Mouse (Mus musculus) left cerebral cortex, adult 18-20 months (tissue): Measurements from ENCODE around the gene Slc45a2. TPM values are rescaled to one million over a fixed set of nuclear protein-coding genes. Genes with fewer than 3 reads are reported as not detected.
A peak's percentile ranks its signal among the peaks of the same experiment; 100 is the strongest.
"Not testable (repeated sequence)": the region's sequence is repeated elsewhere in the genome, so short reads cannot be mapped to it uniquely, and the experiment has no call there.

ENCODE experiments used
- DNase-seq, 2 experiments: peaks; one replicate each; pipeline ENCODE4 v3.0.0; 2021 to 2022; ENCODE audit warnings: low spot score in 2 of 2, mixed read lengths in 1 of 2
- long read RNA-seq, 2 experiments: library from polyadenylated mRNA; stranded (forward); transcript quantifications; one replicate each; pipeline ENCODE4 v2.0.0; 2021
- total RNA-seq, 2 experiments: library from RNA; stranded (reverse); gene quantifications; 2 replicates each; pipeline ENCODE4 v1.2.3; 2021

The Slc45a2 gene
- total RNA-seq: under 1 TPM in 1 of 2 experiments, not detected in 1; 0.12 TPM
- long read RNA-seq, experiment 1: 0 reads
- long read RNA-seq, experiment 2: 0 reads

DNA sequence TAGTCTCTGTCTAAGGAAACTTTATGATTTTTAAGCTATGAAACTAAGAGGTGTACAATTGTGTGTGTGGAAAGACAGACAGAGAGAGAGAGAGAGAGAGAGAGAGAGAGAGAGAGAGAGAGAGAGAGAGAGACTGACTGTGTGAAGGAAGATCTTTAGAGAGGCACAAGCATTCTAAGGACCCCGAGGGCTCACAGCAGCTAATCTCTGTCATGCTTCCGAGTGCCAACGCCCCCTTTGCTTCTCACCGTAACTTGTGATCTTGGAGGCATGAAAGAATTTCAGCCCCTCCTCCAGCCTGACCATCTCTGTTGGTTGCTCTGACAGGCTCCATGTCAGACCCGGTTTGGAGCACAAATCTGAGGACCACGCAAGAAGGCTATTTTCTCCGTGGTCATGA is at the start of gene Slc45a2:
Gene Slc45a2 (plus strand): TSS at position 301 of the 400 bp plus-strand sequence.
- no peak for DNase-seq

DNA sequence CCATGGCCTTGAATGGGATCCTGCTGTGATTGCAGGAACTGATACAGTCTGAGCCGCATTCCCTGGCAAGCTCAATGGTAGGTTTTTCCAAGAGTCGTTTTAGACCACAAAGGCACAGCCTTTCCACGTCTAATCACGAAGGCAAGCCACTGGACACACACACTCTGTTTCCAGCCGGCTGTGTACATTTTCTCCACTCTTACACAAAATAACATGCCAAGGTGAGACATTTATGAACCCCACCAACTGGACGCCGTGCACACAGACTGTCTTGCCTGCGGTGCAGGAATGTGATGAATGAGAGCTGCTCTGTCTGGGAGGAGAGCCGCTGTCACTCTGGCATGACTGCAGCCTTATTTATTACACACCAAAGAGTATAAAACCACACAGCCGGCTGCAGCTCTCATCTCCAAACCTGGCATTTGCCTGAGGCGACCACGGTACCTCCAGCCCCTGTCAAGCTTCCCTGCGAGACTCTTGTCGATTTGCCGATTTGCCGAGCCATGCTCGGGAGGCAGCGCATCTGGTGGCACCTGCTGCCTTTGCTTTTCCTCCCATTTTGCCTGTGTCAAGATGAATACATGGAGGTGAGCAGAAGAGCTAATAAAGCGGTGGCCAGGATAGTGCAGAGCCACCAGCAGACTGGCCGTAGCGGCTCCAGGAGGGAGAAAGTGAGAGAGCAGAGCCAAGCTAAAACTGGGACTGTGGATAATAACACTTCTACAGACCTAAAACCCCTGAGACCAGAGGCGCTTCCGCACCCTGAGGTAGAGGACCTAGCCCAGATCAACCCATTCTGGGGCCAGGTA is 48.4 kb upstream of the Slc45a2 start, which contains the start of gene C1qtnf3:
Gene C1qtnf3 (plus strand): TSS at position 382 of the 809 bp plus-strand sequence.
- DNase-seq: no peak

DNA sequence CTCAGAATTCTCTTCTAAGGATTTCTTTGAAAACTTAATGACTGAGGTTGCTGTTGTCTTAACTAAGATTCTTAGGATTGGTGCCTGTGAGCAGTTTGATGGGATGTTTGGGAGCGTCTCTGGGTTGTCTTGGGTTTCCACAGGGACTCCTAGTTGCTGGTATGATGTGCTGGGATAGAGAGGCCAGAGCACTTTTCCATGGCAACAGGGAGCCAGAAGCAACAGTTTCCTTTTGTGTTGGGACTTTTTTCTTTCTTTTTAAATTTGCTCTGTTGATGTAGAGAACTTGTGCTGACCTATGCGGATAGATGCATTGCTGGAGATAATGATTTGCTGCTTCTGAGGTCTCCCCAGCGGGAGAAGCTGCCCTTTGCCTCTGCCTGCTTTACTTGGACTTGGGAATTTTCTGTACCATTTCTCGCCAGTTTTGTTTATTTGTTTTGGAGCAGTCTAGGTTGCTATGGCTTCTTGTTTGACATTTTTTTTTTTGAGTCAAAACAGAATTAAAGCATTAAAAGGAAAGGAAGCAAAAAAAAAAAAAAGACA is 47.7 kb upstream of the Slc45a2 start:
- DNase-seq: no peak

DNA sequence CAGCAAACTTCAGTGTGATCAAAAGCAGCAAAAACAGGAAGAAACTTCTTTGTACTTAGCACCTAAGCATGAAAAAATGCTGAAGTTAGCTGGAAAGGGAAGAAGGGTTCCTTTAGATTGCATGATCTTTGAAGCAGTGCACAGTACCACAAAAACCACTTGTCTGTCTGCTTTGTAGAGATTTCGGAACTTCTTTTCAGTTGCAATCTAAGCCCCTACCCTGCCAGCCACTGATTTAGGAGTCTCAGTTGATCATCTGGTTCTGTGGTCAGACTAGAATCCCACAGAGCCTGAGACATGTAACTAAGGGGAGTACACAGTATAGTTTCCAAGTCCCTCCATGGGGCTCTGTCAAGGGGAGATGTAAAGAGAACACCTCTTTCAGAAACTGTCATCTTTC is 47.1 kb upstream of the Slc45a2 start:
- no peak for DNase-seq

DNA sequence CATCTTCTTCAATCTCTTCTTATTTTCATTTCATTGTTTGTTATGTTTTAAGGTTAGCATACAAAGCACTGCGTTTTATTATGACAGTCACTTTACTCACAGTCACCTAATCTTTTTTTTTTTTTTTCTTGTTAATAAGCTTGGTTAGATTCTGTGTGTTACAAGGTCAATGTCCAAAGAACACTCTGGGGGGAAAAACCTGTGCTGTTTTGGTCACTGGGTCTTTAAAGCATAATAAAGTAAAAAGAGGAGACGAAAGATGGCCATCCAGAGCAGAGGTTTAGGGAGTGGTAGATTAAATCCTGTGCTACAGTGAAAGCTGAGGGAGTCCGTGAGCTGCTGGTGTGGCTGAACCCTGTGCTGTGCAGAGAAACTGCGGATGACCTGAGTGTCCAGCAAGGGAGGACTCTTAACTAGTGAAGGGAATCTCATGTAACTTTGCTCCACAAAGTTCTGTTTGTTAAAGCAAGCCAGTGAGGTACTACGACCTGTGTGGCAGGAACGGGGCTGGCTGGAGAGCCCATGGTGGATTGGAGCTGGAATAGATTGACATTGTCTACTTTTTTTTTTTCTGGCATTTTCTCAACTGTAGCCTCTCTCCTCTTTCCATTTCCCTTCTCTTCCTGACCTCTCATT is 46.0 kb upstream of the Slc45a2 start:
- DNase-seq: no peak

DNA sequence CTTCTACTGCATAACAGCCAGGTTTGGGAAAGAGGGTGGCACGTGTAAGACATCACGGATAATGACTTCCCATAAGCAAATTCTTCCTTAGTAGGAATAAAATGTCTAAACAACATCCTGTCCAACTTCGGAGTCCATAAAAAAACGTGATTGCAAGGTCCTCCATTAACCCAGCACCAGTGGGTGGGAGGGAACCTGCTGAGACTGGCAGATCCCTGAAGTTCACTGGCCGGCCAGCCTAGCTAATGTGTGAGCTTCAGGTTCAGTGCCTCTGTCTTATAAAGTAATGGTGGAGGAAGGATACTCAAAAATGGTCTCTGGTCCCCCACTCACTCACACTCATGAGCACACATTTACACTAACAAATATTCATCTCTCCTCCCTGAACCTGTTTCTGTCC is 45.4 kb upstream of the Slc45a2 start:
- DNase-seq: no peak

DNA sequence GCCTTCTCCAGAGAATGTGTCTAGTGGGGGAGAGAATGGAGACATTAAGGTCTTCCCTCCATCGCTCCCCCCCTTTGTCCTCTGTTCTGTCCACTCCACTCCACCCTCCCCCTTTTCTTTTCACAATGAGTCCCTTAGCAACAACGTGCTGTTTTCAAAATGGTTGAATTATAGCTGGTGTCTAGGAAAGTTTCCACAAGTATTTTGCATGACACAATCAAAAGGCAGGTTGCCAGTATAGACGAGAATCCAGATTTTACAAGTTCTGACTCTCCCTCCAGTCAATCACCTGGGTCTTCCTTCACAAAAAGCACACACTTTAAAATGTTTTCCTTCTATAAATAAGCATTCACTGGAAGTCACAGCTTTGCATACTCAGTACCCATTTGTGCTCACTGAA is 43.8 kb upstream of the Slc45a2 start:
- no peak for DNase-seq

DNA sequence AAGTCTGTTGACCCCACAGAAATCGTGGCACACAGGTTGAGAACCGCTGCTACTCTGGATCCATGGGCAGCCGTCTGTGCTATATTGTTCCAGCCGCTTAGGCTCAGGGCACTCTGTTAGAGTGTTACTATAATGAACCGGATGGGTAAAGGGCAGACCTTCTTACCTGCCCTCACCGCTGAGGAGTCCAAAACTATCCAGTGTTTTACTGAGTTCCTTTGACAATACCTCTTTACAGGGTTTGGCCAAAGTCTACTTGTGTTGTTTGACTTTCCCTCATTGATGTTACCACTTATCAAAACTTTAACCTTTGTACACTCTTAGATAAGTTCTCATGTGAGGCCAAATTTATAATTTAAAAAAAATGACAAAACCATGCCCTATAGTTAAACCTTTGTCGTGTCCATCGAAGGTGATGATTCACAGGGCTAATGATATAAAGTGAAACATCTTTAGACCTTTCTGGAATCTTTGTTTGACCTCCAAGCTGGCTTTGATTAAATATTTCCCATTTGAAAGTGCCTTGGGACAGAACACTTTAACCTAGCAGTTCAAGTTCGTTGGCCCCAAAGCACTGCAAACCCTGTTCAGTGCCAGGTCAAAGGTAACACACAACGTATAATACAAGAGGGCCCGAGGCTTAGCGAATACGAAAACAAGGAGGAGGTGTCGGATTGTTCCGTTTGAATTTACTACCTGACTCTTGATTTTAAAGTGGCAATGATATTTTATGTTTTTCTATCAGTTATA is 41.1 kb upstream of the Slc45a2 start:
- DNase-seq: no peak

DNA sequence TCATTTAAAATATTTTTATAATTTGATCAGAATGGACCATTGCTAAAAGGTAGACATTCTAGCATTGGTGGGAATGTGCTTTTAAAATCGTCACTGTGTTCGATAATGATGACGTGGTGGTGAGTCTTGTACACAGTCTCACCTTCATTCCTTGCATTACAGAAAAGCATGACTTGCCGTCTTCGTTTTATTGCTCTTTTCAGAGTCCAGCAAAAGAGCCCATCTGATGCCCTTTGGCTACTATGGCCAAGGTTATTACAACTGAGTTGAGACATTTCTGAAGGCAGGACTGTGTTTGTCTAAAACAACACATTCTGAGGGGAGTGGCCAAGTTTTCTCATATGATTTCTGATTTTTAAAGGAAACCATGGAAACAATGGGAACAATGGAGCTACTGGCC is 40.3 kb upstream of the Slc45a2 start:
- no peak for DNase-seq

DNA sequence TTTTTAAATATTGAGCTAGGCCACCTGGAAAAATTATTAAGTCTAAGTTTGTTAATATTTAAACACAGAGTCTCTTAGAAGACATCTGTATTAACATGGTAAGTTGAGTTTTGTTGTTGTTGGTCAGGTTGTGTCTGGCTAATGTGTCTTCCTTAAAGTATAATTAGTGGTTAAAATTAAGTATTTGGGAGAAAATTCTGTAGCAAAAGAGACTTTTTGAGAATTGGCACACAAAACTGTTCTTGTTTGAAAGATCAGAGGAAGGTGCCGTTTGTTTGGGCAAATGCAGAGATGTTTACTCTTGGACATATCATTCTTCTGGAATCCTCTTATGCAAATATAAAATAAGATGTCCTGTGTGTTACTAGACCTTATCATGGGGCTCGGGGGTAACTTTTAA is 37.9 kb upstream of the Slc45a2 start:
- DNase-seq: no peak

DNA sequence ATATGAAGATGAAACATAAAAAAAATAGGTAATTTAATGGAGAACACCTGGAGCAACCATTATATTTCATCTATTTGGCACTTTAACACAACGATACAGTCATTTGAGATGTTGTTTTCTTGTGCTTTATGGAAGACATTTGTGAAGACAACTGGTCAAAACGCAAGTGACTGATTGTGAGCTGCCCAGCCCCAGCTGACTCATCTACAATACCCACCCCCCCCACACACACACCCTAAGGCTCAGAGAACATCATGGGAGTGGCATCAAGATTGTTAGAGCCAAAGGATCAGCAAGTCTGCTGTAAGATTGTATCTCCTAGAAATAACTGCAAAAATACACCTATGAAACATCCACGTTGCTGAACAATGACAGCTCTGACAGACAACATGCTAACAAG is 31.1 kb upstream of the Slc45a2 start:
- DNase-seq: no peak

DNA sequence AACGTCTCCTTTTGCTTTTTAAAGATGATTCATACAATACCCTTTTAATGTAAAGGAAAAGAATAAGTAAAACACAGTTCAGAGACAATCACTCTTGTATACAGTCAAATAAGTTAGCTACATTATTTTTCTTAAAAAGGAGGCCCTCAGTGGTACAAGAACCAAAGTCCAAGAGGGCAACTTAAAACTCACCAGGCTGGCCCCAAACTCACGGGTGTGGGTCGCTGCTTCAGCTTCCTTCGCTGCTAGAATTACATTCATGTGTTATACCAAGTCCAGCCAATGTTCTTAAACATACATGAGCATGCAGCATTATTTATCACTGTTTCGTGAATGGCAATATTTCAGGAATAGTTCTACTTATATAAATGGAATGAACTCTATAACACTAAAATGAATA is 29.7 kb upstream of the Slc45a2 start:
- no peak for DNase-seq

DNA sequence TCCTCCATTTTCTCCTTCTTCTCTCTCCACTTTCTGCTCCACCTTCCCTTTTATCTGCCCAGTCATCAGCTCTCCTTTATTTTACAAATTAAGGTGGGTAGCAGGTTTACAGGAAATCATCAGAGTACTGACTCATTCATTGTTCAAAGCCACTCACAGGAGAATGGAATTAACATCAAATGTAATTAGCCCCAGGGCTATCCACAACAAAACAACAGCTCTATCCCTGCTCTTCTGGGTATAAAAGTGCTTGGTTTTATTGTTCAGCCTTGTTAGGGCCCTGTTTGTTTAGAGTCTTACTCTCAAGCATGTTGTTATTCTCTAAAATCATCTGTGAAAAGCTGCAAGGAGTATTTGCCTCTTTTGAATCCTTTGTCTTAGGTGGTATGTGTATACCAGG is 23.4 kb upstream of the Slc45a2 start:
- no peak for DNase-seq

DNA sequence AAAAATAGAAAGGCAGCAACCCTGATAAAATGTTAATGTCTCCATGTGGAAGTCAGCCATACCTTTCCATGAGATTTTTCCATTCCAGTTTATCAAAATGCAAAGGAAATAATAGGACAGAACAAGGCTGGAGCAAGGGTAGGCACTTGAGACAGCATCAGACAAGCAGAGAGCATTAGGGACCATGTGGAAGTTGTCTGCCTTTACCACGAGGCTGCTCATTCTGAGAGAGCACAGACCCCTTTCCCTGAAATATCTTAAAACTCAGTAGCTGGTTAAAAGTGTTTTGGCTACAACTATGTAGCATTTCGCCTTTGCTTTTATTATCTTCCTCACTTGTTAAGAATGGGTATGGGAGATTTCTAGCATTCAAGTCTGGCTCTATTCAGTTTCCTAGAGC is 19.8 kb upstream of the Slc45a2 start:
- no peak for DNase-seq

DNA sequence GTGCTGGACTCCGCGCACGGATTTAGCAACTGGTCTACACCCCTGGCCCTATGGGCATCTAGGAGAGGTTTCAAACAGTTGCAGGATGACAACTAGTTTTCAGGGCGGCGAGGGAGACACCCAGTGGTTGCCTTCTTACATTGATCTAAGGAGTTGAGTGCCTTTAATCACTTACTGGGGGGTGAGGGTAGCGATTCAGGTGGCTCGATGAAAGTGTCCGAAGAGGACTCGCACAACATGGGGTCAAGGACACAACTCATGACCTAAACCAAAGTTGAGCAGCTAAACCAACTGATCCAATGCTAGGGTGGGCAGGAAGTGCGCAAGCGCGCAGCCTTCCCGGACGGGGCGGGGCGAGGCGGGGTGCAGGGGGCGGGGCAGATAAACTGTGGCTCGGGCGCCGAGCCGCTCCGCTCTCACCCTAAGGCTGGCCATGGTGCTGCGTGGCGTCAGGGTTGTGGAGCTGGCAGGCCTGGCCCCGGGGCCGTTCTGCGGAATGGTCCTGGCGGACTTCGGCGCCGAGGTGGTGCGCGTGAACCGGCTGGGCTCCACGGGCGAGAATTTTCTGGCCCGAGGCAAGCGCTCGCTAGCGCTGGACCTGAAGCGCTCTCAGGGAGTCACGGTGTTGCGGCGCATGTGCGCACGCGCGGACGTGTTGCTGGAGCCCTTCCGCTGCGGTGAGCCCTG is 19.0 kb upstream of the Slc45a2 start, which contains the start of gene Amacr:
Gene Amacr (plus strand): TSS at position 380 of the 687 bp plus-strand sequence.
- peak; percentile 85 to 92 for DNase-seq

DNA sequence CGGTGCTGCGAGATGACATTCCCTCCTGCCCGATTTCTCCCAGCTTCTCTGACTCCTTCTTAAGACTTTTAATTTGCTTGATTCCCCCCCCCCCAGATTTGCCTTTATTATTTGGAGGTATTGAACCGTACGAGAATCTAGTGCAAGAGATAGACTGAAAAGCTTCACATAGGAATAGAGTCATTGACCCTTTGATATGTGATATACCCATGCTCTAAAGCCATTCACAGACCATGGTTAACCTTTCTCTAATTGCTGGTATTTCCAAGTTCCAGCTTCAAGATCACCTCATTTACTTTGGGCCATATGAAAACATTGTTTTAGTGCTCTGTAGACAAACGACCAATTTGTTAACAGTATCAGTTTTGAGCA is 18.5 kb upstream of the Slc45a2 start:
- DNase-seq: no peak

DNA sequence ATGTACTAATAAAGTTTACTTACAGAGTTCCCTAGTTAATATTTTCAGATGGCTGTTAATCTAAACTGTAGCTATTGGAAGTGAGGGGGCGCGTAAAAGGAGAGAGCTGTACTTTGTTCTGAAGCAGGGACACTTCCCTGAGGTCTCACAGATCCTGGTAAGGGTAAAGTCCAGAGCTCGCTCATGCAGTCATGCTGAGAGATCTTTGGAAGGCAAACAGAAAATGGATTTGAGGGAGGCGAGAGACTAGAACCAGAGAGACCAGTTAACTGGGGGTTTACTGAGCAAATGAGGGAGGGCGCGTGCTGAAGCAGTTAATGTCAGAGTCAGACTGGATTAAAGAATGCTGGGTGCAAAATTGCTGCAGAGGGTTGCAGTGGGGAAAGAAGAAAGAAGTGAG is 14.8 kb upstream of the Slc45a2 start:
- DNase-seq: no peak

DNA sequence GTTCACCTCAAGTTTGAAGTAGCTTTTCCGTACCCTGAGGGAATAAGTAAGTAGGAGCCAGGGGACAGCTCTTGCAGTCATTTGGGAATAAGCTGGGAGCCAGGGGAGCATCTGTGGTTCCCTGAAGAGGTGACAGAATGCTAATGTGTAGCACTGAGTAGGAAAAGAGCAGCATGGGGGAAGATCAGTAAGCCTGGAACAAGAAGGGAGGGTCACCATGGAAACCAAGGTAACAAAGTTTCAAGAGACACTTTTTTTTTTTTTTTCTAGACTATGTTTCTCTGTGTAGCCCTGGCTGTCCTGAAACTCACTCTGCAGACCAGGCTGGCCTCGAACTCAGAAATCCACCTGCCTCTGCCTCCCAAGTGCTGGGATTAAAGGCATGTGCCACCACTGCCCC is 14.0 kb upstream of the Slc45a2 start:
- DNase-seq: not testable (repeated sequence)

DNA sequence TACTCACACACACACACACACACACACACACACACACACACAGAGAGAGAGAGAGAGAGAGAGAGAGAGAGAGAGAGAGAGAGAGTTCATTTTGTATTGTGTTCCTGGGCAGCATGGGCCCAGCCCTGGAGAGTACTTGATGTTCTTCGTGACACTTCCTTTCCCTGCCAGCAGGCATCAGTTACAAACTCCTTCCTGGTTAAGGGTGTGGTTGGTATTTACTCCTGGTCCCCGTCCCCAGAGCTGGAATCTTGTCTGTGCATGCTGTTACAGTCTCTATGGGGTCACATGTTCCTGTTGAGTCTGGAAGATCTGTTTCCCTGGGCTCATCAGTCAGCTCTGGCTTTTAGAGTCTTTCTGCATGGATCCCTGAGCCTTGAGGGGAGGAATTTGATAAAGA is 10.1 kb upstream of the Slc45a2 start:
- DNase-seq: no peak

DNA sequence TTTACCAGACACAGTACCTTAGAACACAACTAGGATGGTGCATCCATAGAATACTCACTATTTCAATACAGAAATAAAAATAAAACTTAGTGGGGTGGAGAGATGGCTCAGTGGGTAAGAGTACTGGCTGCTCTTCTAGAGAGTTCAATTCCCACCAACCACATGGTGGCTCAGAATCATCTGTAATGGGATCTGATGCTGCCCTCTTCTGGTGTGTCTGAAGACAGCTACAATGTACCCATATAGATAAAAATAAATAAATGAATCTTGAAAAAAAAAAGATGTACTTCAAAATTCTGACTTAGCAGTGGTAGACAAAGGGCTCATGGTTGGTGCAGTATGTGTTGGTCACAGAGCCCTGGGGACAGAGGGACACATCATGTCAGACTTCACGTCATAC is 9.0 kb upstream of the Slc45a2 start:
- DNase-seq: no peak

DNA sequence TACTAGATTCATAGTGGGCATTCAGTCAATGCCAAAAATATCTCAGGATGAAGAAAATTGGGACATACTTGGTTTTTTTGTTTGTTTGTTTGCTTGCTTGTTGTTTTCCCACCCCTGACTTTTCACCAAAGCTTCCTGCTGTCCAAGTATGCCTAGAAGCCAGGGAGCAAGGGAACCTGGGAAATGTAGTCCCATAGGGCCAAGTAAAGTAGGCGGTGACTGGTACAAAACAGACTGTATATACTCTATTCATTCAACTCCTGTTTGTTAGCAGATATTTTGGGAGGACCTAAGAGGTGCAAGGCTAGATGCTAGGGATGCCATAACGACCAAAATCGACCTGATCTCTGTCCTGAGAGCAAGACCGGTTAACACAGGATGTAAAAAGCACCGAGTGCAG is 689 bp upstream of the Slc45a2 start:
- DNase-seq: no peak
